Mouse (Mus musculus) 3134 (cell line): ENCODE data around the gene Crim1.

Experiments used
- DNase-seq: peaks from one replicate; pipeline ENCODE4 v3.0.0-alpha.2; 2011; ENCODE audit warnings: low spot score; ENCODE audit not compliant: insufficient read length; ENCODE audit errors: extremely low read depth

Crim1 gene

GRCm38 (mm10) chr17:78199626-78200560 is at the start of gene Crim1:
Gene Crim1 (plus strand): TSS chr17:78200248.
- peak; percentile 86 for DNase-seq

GRCm38 (mm10) chr17:78151479-78152282 is 48.4 kb upstream of the Crim1 start:
- DNase-seq: no peak

GRCm38 (mm10) chr17:78163278-78163677 is 36.8 kb upstream of the Crim1 start:
- DNase-seq: no peak

- DNase-seq: no peak
These were observed 36.3 kb upstream of the Crim1 start for GRCm38 (mm10) chr17:78163724-78164236.

- no peak for DNase-seq
These were observed 34.2 kb upstream of the Crim1 start for GRCm38 (mm10) chr17:78165855-78166254.

- no peak for DNase-seq
These were observed 33.5 kb upstream of the Crim1 start for GRCm38 (mm10) chr17:78166566-78166965.

- DNase-seq: no peak
These were observed 27.7 kb upstream of the Crim1 start for GRCm38 (mm10) chr17:78172371-78172770.

- no peak for DNase-seq
These were observed 19.3 kb upstream of the Crim1 start for GRCm38 (mm10) chr17:78180766-78181165.

GRCm38 (mm10) chr17:78196184-78196583 is 3.9 kb upstream of the Crim1 start:
- peak; percentile 23 for DNase-seq

GRCm38 (mm10) chr17:78197111-78197510 is 2.9 kb upstream of the Crim1 start:
- peak; percentile 45 for DNase-seq

GRCm38 (mm10) chr17:78198140-78198539 is 1.9 kb upstream of the Crim1 start:
- DNase-seq: no peak

GRCm38 (mm10) chr17:78198820-78199219 is 1.2 kb upstream of the Crim1 start:
- DNase-seq: no peak

- no peak for DNase-seq
These were observed 820 bp upstream of the Crim1 start for GRCm38 (mm10) chr17:78199231-78199625.

- DNase-seq: peak; percentile 77
These were observed 643 bp downstream of the Crim1 start for GRCm38 (mm10) chr17:78200561-78201220.

GRCm38 (mm10) chr17:78201221-78202058 is 1.4 kb downstream of the Crim1 start:
- DNase-seq: peak; percentile 72

GRCm38 (mm10) chr17:78202221-78202620 is 2.2 kb downstream of the Crim1 start:
- DNase-seq: no peak

GRCm38 (mm10) chr17:78202756-78203155 is 2.7 kb downstream of the Crim1 start:
- DNase-seq: no peak

GRCm38 (mm10) chr17:78203478-78203877 is 3.4 kb downstream of the Crim1 start:
- no peak for DNase-seq

GRCm38 (mm10) chr17:78206421-78206820 is 6.4 kb downstream of the Crim1 start:
- peak; percentile 55 for DNase-seq

GRCm38 (mm10) chr17:78207246-78207645 is 7.2 kb downstream of the Crim1 start:
- DNase-seq: no peak
